Mouse (Mus musculus): ENCODE data around the gene Plod1. TPM values are rescaled to one million over a fixed set of nuclear protein-coding genes. Genes with fewer than 3 reads are reported as not detected.

Plod1 gene
- total RNA-seq, 1 experiment = 26.2 TPM

- in situ Hi-C loops (cut with MboI; ENCODE audit: low sequenced_read_pairs in 2 of 2, unreplicated experiment in 2 of 2) = no loop called here
- no peak for DNase-seq (ENCODE audit: low read depth, low spot score)
- H3K9me3 ChIP-seq (ENCODE audit: control insufficient read depth, insufficient read depth, low read depth, low read length) = no peaks in the 10 kb centered on the region
- no peak overlapping the region for H3K9ac ChIP-seq (ENCODE audit: insufficient read depth, low read depth, low read length, poor library complexity, severe bottlenecking)
- TF ChIP-seq ZNF384 (IDR thresholded peaks at IDR 0.05; ENCODE audit: low read depth, low read length) (no peak), CHD2 (IDR thresholded peaks at IDR 0.05; ENCODE audit: low read depth, low read length) (no peak), HCFC1 (IDR thresholded peaks at IDR 0.05; ENCODE audit: borderline replicate concordance, insufficient read depth, low read length) (no peak), MAFK (IDR thresholded peaks at IDR 0.05; ENCODE audit: insufficient read depth, low read depth, low read length) (no peak), ZC3H11A (IDR thresholded peaks at IDR 0.05; ENCODE audit: borderline replicate concordance, low read depth, low read length) (no peak)
- peaks cover 27% of the 10 kb centered on the region for H3K36me3 ChIP-seq (ENCODE audit: control insufficient read depth, insufficient read depth, low read length, poor library complexity, severe bottlenecking)
- no peak overlapping the region for H3K27ac ChIP-seq (ENCODE audit: insufficient read depth, low read depth, low read length, poor library complexity, severe bottlenecking)
- H3K4me3 ChIP-seq (ENCODE audit: insufficient read depth in 1 of 2, low read depth in 1 of 2, low read length in 2 of 2, poor library complexity in 1 of 2, severe bottlenecking in 1 of 2) = no peak overlapping the region
- H3K4me1 ChIP-seq (ENCODE audit: control insufficient read depth in 2 of 2, insufficient read depth in 2 of 2, low read length in 2 of 2, poor library complexity in 1 of 2) = no peaks in the 10 kb centered on the region
These were observed 39.2 kb downstream of the Plod1 start for GRCm38 (mm10) chr4:147897348-147897747.

GRCm38 (mm10) chr4:147896411-147896810, 40.2 kb downstream of the Plod1 start:
- Histone ChIP-seq H3K9ac (ENCODE audit: insufficient read depth, low read depth, low read length, poor library complexity, severe bottlenecking) (no peak overlapping the region), H3K36me3 (ENCODE audit: control insufficient read depth, insufficient read depth, low read length, poor library complexity, severe bottlenecking) (peaks cover 27% of the 10 kb centered on the region), H3K9me3 (ENCODE audit: control insufficient read depth, insufficient read depth, low read depth, low read length) (no peaks in the 10 kb centered on the region), H3K4me3 (ENCODE audit: insufficient read depth in 1 of 2, low read depth in 1 of 2, low read length in 2 of 2, poor library complexity in 1 of 2, severe bottlenecking in 1 of 2) (no peak overlapping the region), H3K4me1 (ENCODE audit: control insufficient read depth in 2 of 2, insufficient read depth in 2 of 2, low read length in 2 of 2, poor library complexity in 1 of 2) (no peaks in the 10 kb centered on the region), H3K27ac (ENCODE audit: insufficient read depth, low read depth, low read length, poor library complexity, severe bottlenecking) (no peak overlapping the region)
- TF ChIP-seq ZC3H11A (IDR thresholded peaks at IDR 0.05; ENCODE audit: borderline replicate concordance, low read depth, low read length) (no peak), MAFK (IDR thresholded peaks at IDR 0.05; ENCODE audit: insufficient read depth, low read depth, low read length) (no peak), HCFC1 (IDR thresholded peaks at IDR 0.05; ENCODE audit: borderline replicate concordance, insufficient read depth, low read length) (no peak), ZNF384 (IDR thresholded peaks at IDR 0.05; ENCODE audit: low read depth, low read length) (no peak)
- in situ Hi-C loops (cut with MboI; ENCODE audit: low sequenced_read_pairs in 2 of 2, unreplicated experiment in 2 of 2) = no loop called here
- no peak for DNase-seq (ENCODE audit: low read depth, low spot score)

- Histone ChIP-seq H3K4me3 (ENCODE audit: insufficient read depth in 1 of 2, low read depth in 1 of 2, low read length in 2 of 2, poor library complexity in 1 of 2, severe bottlenecking in 1 of 2) (no peak overlapping the region), H3K9ac (ENCODE audit: insufficient read depth, low read depth, low read length, poor library complexity, severe bottlenecking) (no peak overlapping the region), H3K4me1 (ENCODE audit: control insufficient read depth in 2 of 2, insufficient read depth in 2 of 2, low read length in 2 of 2, poor library complexity in 1 of 2) (no peaks in the 10 kb centered on the region), H3K27ac (ENCODE audit: insufficient read depth, low read depth, low read length, poor library complexity, severe bottlenecking) (no peak overlapping the region), H3K9me3 (ENCODE audit: control insufficient read depth, insufficient read depth, low read depth, low read length) (no peaks in the 10 kb centered on the region), H3K36me3 (ENCODE audit: control insufficient read depth, insufficient read depth, low read length, poor library complexity, severe bottlenecking) (peaks cover 27% of the 10 kb centered on the region)
- no peak for TF ChIP-seq MAFK (IDR thresholded peaks at IDR 0.05; ENCODE audit: insufficient read depth, low read depth, low read length)
- TF ChIP-seq ZC3H11A (IDR thresholded peaks at IDR 0.05; ENCODE audit: borderline replicate concordance, low read depth, low read length) = no peak
- no peak for TF ChIP-seq CHD2 (IDR thresholded peaks at IDR 0.05; ENCODE audit: low read depth, low read length)
- TF ChIP-seq HCFC1 (IDR thresholded peaks at IDR 0.05; ENCODE audit: borderline replicate concordance, insufficient read depth, low read length) = no peak
- TF ChIP-seq ZNF384 (IDR thresholded peaks at IDR 0.05; ENCODE audit: low read depth, low read length) = no peak
- in situ Hi-C loops (cut with MboI; ENCODE audit: low sequenced_read_pairs in 2 of 2, unreplicated experiment in 2 of 2) = no loop called here
- DNase-seq (ENCODE audit: low read depth, low spot score) = no peak
These were observed 40.7 kb downstream of the Plod1 start for GRCm38 (mm10) chr4:147895815-147896330.

DNA sequence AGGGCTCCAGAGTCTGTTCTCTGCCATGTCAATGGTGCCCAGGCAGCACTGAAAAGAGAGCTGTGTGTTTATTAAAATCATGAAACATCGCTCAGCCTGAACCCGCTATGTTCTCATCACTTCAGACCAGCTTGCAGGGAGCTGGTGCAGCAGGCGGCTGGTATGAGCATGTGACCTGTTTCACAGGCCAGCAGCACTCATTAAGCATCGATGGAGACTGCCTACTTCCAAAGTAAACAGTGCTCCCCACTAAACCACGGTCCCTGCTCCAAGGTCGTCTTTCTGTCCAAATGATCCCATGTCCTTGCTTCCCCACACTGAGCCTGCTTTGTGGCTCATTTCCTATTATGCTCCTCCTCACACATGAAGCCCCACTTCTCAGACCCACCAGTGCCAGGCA, 46.2 kb downstream of the Plod1 start:
- DNase-seq (ENCODE audit: low read depth, low spot score) = no peak
- Histone ChIP-seq H3K4me3 (ENCODE audit: insufficient read depth in 1 of 2, low read depth in 1 of 2, low read length in 2 of 2, poor library complexity in 1 of 2, severe bottlenecking in 1 of 2) (no peak overlapping the region), H3K36me3 (ENCODE audit: control insufficient read depth, insufficient read depth, low read length, poor library complexity, severe bottlenecking) (peaks cover 21% of the 10 kb centered on the region; the same call in 1 of the 2 replicates), H3K4me1 (ENCODE audit: control insufficient read depth in 2 of 2, insufficient read depth in 2 of 2, low read length in 2 of 2, poor library complexity in 1 of 2) (no peaks in the 10 kb centered on the region), H3K27ac (ENCODE audit: insufficient read depth, low read depth, low read length, poor library complexity, severe bottlenecking) (no peak overlapping the region), H3K9ac (ENCODE audit: insufficient read depth, low read depth, low read length, poor library complexity, severe bottlenecking) (no peak overlapping the region), H3K9me3 (ENCODE audit: control insufficient read depth, insufficient read depth, low read depth, low read length) (no peaks in the 10 kb centered on the region)
- in situ Hi-C loops (cut with MboI; ENCODE audit: low sequenced_read_pairs in 2 of 2, unreplicated experiment in 2 of 2) = no loop called here
- TF ChIP-seq CHD2 (IDR thresholded peaks at IDR 0.05; ENCODE audit: low read depth, low read length) = no peak
- no peak for TF ChIP-seq ZC3H11A (IDR thresholded peaks at IDR 0.05; ENCODE audit: borderline replicate concordance, low read depth, low read length)
- TF ChIP-seq MAFK (IDR thresholded peaks at IDR 0.05; ENCODE audit: insufficient read depth, low read depth, low read length) = no peak
- no peak for TF ChIP-seq ZNF384 (IDR thresholded peaks at IDR 0.05; ENCODE audit: low read depth, low read length)
- TF ChIP-seq HCFC1 (IDR thresholded peaks at IDR 0.05; ENCODE audit: borderline replicate concordance, insufficient read depth, low read length) = no peak

- no peak overlapping the region for H3K27ac ChIP-seq (ENCODE audit: insufficient read depth, low read depth, low read length, poor library complexity, severe bottlenecking)
- TF ChIP-seq ZNF384 (IDR thresholded peaks at IDR 0.05; ENCODE audit: low read depth, low read length) = no peak
- no peak for DNase-seq (ENCODE audit: low read depth, low spot score)
- peaks cover 31% of the 10 kb centered on the region for H3K36me3 ChIP-seq (ENCODE audit: control insufficient read depth, insufficient read depth, low read length, poor library complexity, severe bottlenecking)
- no peak overlapping the region for H3K4me3 ChIP-seq (ENCODE audit: insufficient read depth in 1 of 2, low read depth in 1 of 2, low read length in 2 of 2, poor library complexity in 1 of 2, severe bottlenecking in 1 of 2)
- H3K9ac ChIP-seq (ENCODE audit: insufficient read depth, low read depth, low read length, poor library complexity, severe bottlenecking) = no peak overlapping the region
- H3K4me1 ChIP-seq (ENCODE audit: control insufficient read depth in 2 of 2, insufficient read depth in 2 of 2, low read length in 2 of 2, poor library complexity in 1 of 2) = no peaks in the 10 kb centered on the region
- no peaks in the 10 kb centered on the region for H3K9me3 ChIP-seq (ENCODE audit: control insufficient read depth, insufficient read depth, low read depth, low read length)
- in situ Hi-C loops (cut with MboI; ENCODE audit: low sequenced_read_pairs in 2 of 2, unreplicated experiment in 2 of 2) = no loop called here
These were observed 48.3 kb downstream of the Plod1 start for GRCm38 (mm10) chr4:147888237-147888636.
